Mouse (Mus musculus) midbrain, embryonic 15.5 days (tissue): ENCODE measurements around the gene Gm18596. TPM values are rescaled to one million over a fixed set of nuclear protein-coding genes. Genes with fewer than 3 reads are reported as not detected.
"Not testable (repeated sequence)": the region's sequence is repeated elsewhere in the genome, so short reads cannot be mapped to it uniquely, and the experiment has no call there.

Experiments used
- ATAC-seq: fragments of 200-750 bp; cut with Nextera tagmentation; replicated peaks from 2 replicates; pipeline ENCODE4 v1.8.0; 2017; ENCODE audit warnings: moderate TSS enrichment
- H3K27ac ChIP-seq: fragments of 300-500 bp; sonication (generic); 2 replicates; pipeline ENCODE4 v1.5.1; 2015; ENCODE audit warnings: mild to moderate bottlenecking, inconsistent platforms
- H3K27me3 ChIP-seq: fragments of 300-500 bp; sonication (generic); replicated peaks from 2 replicates; pipeline ENCODE4 v1.6.1; 2015; ENCODE audit warnings: inconsistent platforms
- H3K36me3 ChIP-seq: fragments of 300-500 bp; sonication (generic); replicated peaks from 2 replicates; pipeline ENCODE4 v1.6.1; 2015; ENCODE audit warnings: inconsistent platforms
- H3K4me1 ChIP-seq: fragments of 300-500 bp; sonication (generic); 2 replicates; pipeline ENCODE4 v1.6.1; 2015; ENCODE audit warnings: inconsistent platforms
- H3K4me2 ChIP-seq: fragments of 300-500 bp; sonication (generic); 2 replicates; pipeline ENCODE4 v1.6.1; 2015; ENCODE audit warnings: inconsistent platforms, mild to moderate bottlenecking, moderate library complexity
- H3K4me3 ChIP-seq: fragments of 300-500 bp; sonication (generic); 2 replicates; pipeline ENCODE4 v1.5.1; 2015; ENCODE audit warnings: mild to moderate bottlenecking, inconsistent platforms
- H3K9ac ChIP-seq: fragments of 300-500 bp; sonication (generic); 2 replicates; pipeline ENCODE4 v1.6.1; 2015; ENCODE audit warnings: mild to moderate bottlenecking, inconsistent platforms
- H3K9me3 ChIP-seq: fragments of 300-500 bp; sonication (generic); 2 replicates; pipeline ENCODE4 v1.6.1; 2016; ENCODE audit warnings: inconsistent platforms
- WGBS: fragments of 180-500 bp; shearing (Covaris S2); methylation state at CpG from one replicate; pipeline ENCODE4 v1.1.7; 2015; ENCODE audit warnings: mixed read lengths; 5-methylcytosine and 5-hydroxymethylcytosine counted together
- polyA plus RNA-seq: library from polyadenylated mRNA; unstranded; fragments of >200 nt; fragmentation: Nextera tagmentation; extraction: Ambion mirVana; gene quantifications from 2 replicates; pipeline ENCODE4 v1.2.1, GENCODE M21; 2015

The Gm18596 gene
- polyA plus RNA-seq, 1 experiment from 2014 or later, result not detected

- not testable (repeated sequence) for H3K27ac ChIP-seq, H3K9ac ChIP-seq, H3K4me1 ChIP-seq, H3K4me3 ChIP-seq, H3K9me3 ChIP-seq, H3K4me2 ChIP-seq, H3K27me3 ChIP-seq, ATAC-seq, H3K36me3 ChIP-seq
- WGBS, result 68% methylated on average over 1 of the region's 1 CpGs
These were observed 8.2 kb upstream of the Gm18596 start for GRCm38 (mm10) chr10:77750686-77751085.

GRCm38 (mm10) chr10:77738929-77739328 is 3.5 kb downstream of the Gm18596 start:
- Histone ChIP-seq H3K4me1 (no peaks in the 10 kb centered on the region), H3K9me3 (no peaks in the 10 kb centered on the region), H3K9ac (no peak overlapping the region), H3K4me2 (no peak overlapping the region), H3K4me3 (no peak overlapping the region), H3K36me3 (no peaks in the 10 kb centered on the region), H3K27ac (no peak overlapping the region), H3K27me3 (no peaks in the 10 kb centered on the region)
- no peak for ATAC-seq
- WGBS, result 91% methylated on average over 4 of the region's 4 CpGs

- 96% methylated on average over 1 of the region's 1 CpGs for WGBS
- no peaks in the 10 kb centered on the region for H3K4me1 ChIP-seq
- no peaks in the 10 kb centered on the region for H3K36me3 ChIP-seq
- no peak overlapping the region for H3K4me3 ChIP-seq
- no peak overlapping the region for H3K9ac ChIP-seq
- no peaks in the 10 kb centered on the region for H3K27me3 ChIP-seq
- no peaks in the 10 kb centered on the region for H3K9me3 ChIP-seq
- H3K4me2 ChIP-seq, result no peak overlapping the region
- no peak for ATAC-seq
- H3K27ac ChIP-seq, result no peak overlapping the region
These were observed 6.5 kb downstream of the Gm18596 start for GRCm38 (mm10) chr10:77735928-77736327.

- Histone ChIP-seq H3K9me3 (no peaks in the 10 kb centered on the region), H3K27ac (no peak overlapping the region), H3K27me3 (no peaks in the 10 kb centered on the region), H3K4me3 (no peak overlapping the region), H3K4me2 (no peak overlapping the region), H3K9ac (no peak overlapping the region), H3K36me3 (no peaks in the 10 kb centered on the region), H3K4me1 (no peaks in the 10 kb centered on the region)
- no peak for ATAC-seq
- WGBS, result 55% methylated on average over 4 of the region's 4 CpGs
These were observed 13.2 kb downstream of the Gm18596 start for GRCm38 (mm10) chr10:77729241-77729640.

GRCm38 (mm10) chr10:77728280-77728679 is 14.2 kb downstream of the Gm18596 start:
- no peaks in the 10 kb centered on the region for H3K9me3 ChIP-seq
- no peaks in the 10 kb centered on the region for H3K4me1 ChIP-seq
- H3K4me3 ChIP-seq, result no peak overlapping the region
- no peak for ATAC-seq
- H3K9ac ChIP-seq, result no peak overlapping the region
- H3K36me3 ChIP-seq, result no peaks in the 10 kb centered on the region
- H3K4me2 ChIP-seq, result no peak overlapping the region
- no peaks in the 10 kb centered on the region for H3K27me3 ChIP-seq
- no peak overlapping the region for H3K27ac ChIP-seq
- 74% methylated on average over 4 of the region's 4 CpGs for WGBS

GRCm38 (mm10) chr10:77726186-77726585 is 16.3 kb downstream of the Gm18596 start, which contains the start of gene Gm10100:
Gene Gm10100, plus strand, starts transcription at chr10:77726486.
- no peaks in the 10 kb centered on the region for H3K4me1 ChIP-seq
- WGBS, result 44% methylated on average over 3 of the region's 3 CpGs
- H3K27ac ChIP-seq, result no peak within 1 kb of the TSS
- no peaks in the 10 kb centered on the region for H3K36me3 ChIP-seq
- no peaks in the 10 kb centered on the region for H3K27me3 ChIP-seq
- no peaks in the 10 kb centered on the region for H3K9me3 ChIP-seq
- H3K4me3 ChIP-seq, result no peak within 1 kb of the TSS
- no peak for ATAC-seq
- H3K9ac ChIP-seq, result no peak within 1 kb of the TSS
- H3K4me2 ChIP-seq, result no peak within 1 kb of the TSS

- no peaks in the 10 kb centered on the region for H3K4me1 ChIP-seq
- no peak overlapping the region for H3K4me3 ChIP-seq
- no peaks in the 10 kb centered on the region for H3K36me3 ChIP-seq
- no peaks in the 10 kb centered on the region for H3K27me3 ChIP-seq
- WGBS, result 81% methylated on average over 8 of the region's 8 CpGs
- no peak overlapping the region for H3K4me2 ChIP-seq
- no peaks in the 10 kb centered on the region for H3K9me3 ChIP-seq
- no peak overlapping the region for H3K9ac ChIP-seq
- no peak overlapping the region for H3K27ac ChIP-seq
- no peak for ATAC-seq
These were observed 17.6 kb downstream of the Gm18596 start for GRCm38 (mm10) chr10:77724855-77725254.

GRCm38 (mm10) chr10:77720299-77720698 is 22.1 kb downstream of the Gm18596 start, which contains the start of gene Krtap12-1:
Gene Krtap12-1, plus strand, starts transcription at chr10:77720599.
- not testable (repeated sequence) for H3K9me3 ChIP-seq, H3K4me2 ChIP-seq, H3K4me1 ChIP-seq, H3K9ac ChIP-seq, H3K27ac ChIP-seq, ATAC-seq, H3K36me3 ChIP-seq, H3K27me3 ChIP-seq, H3K4me3 ChIP-seq
- WGBS, result 81% methylated on average over 1 of the region's 1 CpGs

GRCm38 (mm10) chr10:77715507-77715906 is 26.9 kb downstream of the Gm18596 start, which contains the start of gene Gm10142:
Gene Gm10142, plus strand, starts transcription at chr10:77715807.
- no peak within 1 kb of the TSS for H3K27ac ChIP-seq
- no peaks in the 10 kb centered on the region for H3K27me3 ChIP-seq
- no peaks in the 10 kb centered on the region for H3K9me3 ChIP-seq
- no peaks in the 10 kb centered on the region for H3K36me3 ChIP-seq
- H3K4me1 ChIP-seq, result no peaks in the 10 kb centered on the region
- no peak within 1 kb of the TSS for H3K9ac ChIP-seq
- no peak within 1 kb of the TSS for H3K4me2 ChIP-seq
- no peak for ATAC-seq
- WGBS, result 79% methylated on average over 1 of the region's 1 CpGs
- H3K4me3 ChIP-seq, result no peak within 1 kb of the TSS

GRCm38 (mm10) chr10:77713734-77714133 is 28.7 kb downstream of the Gm18596 start:
- Histone ChIP-seq H3K9me3 (no peaks in the 10 kb centered on the region), H3K4me1 (no peaks in the 10 kb centered on the region), H3K27me3 (no peaks in the 10 kb centered on the region), H3K9ac (no peak overlapping the region), H3K4me2 (no peak overlapping the region), H3K36me3 (no peaks in the 10 kb centered on the region), H3K27ac (no peak overlapping the region), H3K4me3 (no peak overlapping the region)
- WGBS, result 72% methylated on average over 4 of the region's 4 CpGs
- ATAC-seq, result no peak

GRCm38 (mm10) chr10:77711157-77711556 is 31.3 kb downstream of the Gm18596 start, which contains the start of gene Gm10024:
Gene Gm10024, plus strand, starts transcription at chr10:77711457.
- H3K9me3 ChIP-seq, H3K27ac ChIP-seq, H3K9ac ChIP-seq, H3K36me3 ChIP-seq, ATAC-seq, H3K27me3 ChIP-seq, H3K4me3 ChIP-seq, H3K4me2 ChIP-seq, H3K4me1 ChIP-seq: not testable (repeated sequence)

- Histone ChIP-seq H3K4me2 (no peak overlapping the region), H3K36me3 (no peaks in the 10 kb centered on the region), H3K9ac (no peak overlapping the region), H3K4me1 (no peaks in the 10 kb centered on the region), H3K9me3 (no peaks in the 10 kb centered on the region), H3K27ac (no peak overlapping the region), H3K4me3 (no peak overlapping the region), H3K27me3 (no peaks in the 10 kb centered on the region)
- no peak for ATAC-seq
- WGBS, result 78% methylated on average over 3 of the region's 3 CpGs
These were observed 32.6 kb downstream of the Gm18596 start for GRCm38 (mm10) chr10:77709831-77710230.

GRCm38 (mm10) chr10:77706326-77706725 is 36.1 kb downstream of the Gm18596 start, which contains the start of gene Gm10272:
Gene Gm10272, plus strand, starts transcription at chr10:77706626.
- Histone ChIP-seq H3K4me1 (no peaks in the 10 kb centered on the region), H3K27me3 (no peaks in the 10 kb centered on the region), H3K9ac (no peak within 1 kb of the TSS), H3K4me3 (no peak within 1 kb of the TSS), H3K4me2 (no peak within 1 kb of the TSS), H3K9me3 (no peaks in the 10 kb centered on the region), H3K27ac (no peak within 1 kb of the TSS), H3K36me3 (no peaks in the 10 kb centered on the region)
- ATAC-seq, result no peak
- WGBS, result 92% methylated on average over 1 of the region's 1 CpGs
